Mouse (Mus musculus) liver, embryonic 12.5 days (tissue): ENCODE results near the gene Optn. TPM values are rescaled to one million over a fixed set of nuclear protein-coding genes. Genes with fewer than 3 reads are reported as not detected.
"Not testable (repeated sequence)": the region's sequence is repeated elsewhere in the genome, so short reads cannot be mapped to it uniquely, and the experiment has no call there.

Source experiments
- ATAC-seq: fragments of 200-750 bp; cut with Nextera tagmentation; 2 replicates; pipeline ENCODE4 v1.8.0; 2017; ENCODE audit warnings: moderate number of reproducible peaks, mild to moderate bottlenecking, moderate library complexity
- H3K27ac ChIP-seq: fragments of 300-500 bp; sonication (generic); 2 replicates; pipeline ENCODE4 v1.5.1; 2016; ENCODE audit warnings: mild to moderate bottlenecking
- H3K27me3 ChIP-seq: fragments of 300-500 bp; sonication (generic); replicated peaks from 2 replicates; pipeline ENCODE4 v1.6.1; 2016; ENCODE audit warnings: mild to moderate bottlenecking, moderate library complexity
- H3K36me3 ChIP-seq: fragments of 300-500 bp; sonication (generic); 2 replicates; pipeline ENCODE4 v1.6.1; 2016; ENCODE audit warnings: mild to moderate bottlenecking, moderate library complexity
- H3K4me1 ChIP-seq: fragments of 300-500 bp; sonication (generic); 2 replicates; pipeline ENCODE4 v1.6.1; 2016
- H3K4me2 ChIP-seq: fragments of 300-500 bp; sonication (generic); 2 replicates; pipeline ENCODE4 v1.6.1; 2016; ENCODE audit warnings: mild to moderate bottlenecking, moderate library complexity
- H3K4me3 ChIP-seq: fragments of 300-500 bp; sonication (generic); 2 replicates; pipeline ENCODE4 v1.5.1; 2016; ENCODE audit warnings: mild to moderate bottlenecking, moderate library complexity
- H3K9ac ChIP-seq: fragments of 300-500 bp; sonication (generic); 2 replicates; pipeline ENCODE4 v1.6.1; 2016; ENCODE audit warnings: mild to moderate bottlenecking, moderate library complexity
- H3K9me3 ChIP-seq: fragments of 300-500 bp; sonication (generic); replicated peaks from 2 replicates; pipeline ENCODE4 v1.6.1; 2016; ENCODE audit warnings: mild to moderate bottlenecking, moderate library complexity
- WGBS: fragments of 180-500 bp; shearing (Covaris S2); methylation state at CpG from one replicate; pipeline ENCODE4 v1.1.7; 2016; ENCODE audit not compliant: insufficient replicate concordance; 5-methylcytosine and 5-hydroxymethylcytosine counted together
- polyA plus RNA-seq: library from polyadenylated mRNA; unstranded; fragments of >200 nt; fragmentation: Nextera tagmentation; extraction: Ambion mirVana; gene quantifications from 2 replicates; pipeline ENCODE4 v1.2.1, GENCODE M21; 2016

The Optn gene
- polyA plus RNA-seq, 1 experiment from 2014 or later, result 18.7 TPM

DNA sequence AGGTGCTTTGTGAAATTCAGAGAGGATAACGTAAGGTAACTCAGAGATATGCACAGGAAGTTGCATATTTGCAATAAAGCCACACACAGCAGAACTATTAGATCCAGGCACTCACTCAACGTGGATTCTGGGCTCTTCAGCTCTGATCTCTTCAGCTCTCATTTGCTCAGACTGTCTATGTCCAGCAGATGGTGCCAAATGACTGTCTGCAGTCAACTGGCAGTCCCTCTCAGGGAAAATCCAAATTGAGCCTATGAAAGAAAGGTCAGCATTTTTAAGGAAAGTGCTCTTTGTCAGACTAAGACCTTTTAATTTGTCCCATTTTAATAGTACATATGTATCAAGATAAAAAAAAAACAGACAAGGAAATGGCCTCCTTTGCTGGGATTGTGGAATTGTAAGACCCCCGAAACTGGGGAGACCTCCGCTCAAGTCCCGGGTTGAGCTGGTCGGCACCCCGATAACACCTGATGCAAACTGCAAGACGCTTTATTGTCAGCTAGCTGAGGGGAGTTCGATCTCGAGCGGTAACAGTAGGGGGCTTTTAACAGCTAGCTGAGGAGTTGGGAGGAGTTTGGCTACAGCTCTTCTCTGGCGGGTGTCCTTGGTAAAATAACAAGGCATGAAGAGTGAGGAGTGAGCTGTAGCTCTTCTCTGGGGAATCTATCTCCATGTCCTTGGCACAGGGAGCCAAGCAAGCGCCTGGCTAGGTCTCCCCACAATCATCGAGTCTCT lies 16.4 kb upstream of the Optn start:
- Histone ChIP-seq H3K9me3 (no peaks in the 10 kb centered on the region), H3K4me1 (peaks cover 44% of the 10 kb centered on the region), H3K27me3 (no peaks in the 10 kb centered on the region), H3K9ac (no peak overlapping the region; the same call in 1 of the 2 replicates), H3K27ac (no peak overlapping the region), H3K36me3 (no peaks in the 10 kb centered on the region), H3K4me3 (0 out of 2 replicates have a peak overlapping the region, but pooled peaks have one; percentile 12), H3K4me2 (peak overlapping the region; percentile 45)
- ATAC-seq, result no peak
- 13% methylated on average over 14 of the region's 14 CpGs for WGBS

DNA sequence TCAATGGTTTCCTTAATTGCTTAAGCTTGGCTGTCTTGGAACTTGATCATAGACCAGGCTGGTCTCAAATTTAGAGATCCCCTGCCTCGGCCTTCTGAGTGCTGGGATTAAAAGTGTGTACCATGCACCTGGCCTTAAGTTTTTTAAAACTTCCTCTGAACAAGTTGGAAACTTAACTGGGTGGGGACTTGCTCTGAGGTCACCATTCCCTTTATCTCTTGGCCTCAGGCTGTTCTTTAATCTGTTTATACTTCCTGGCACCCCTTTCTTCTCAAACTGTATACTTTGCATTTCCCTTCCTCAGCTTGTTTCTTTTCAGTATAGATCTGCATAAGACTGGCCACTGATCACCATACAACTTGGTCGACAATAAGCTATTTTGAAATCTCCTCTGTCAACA lies 14.1 kb upstream of the Optn start:
- 29% methylated on average over 2 of the region's 2 CpGs for WGBS
- H3K9ac ChIP-seq, result peak overlapping the region; percentile 47; the same call in 1 of the 2 replicates
- H3K4me2 ChIP-seq, result peak overlapping the region; percentile 58
- H3K27ac ChIP-seq, result peak overlapping the region; percentile 87
- H3K27me3 ChIP-seq, result no peaks in the 10 kb centered on the region
- H3K36me3 ChIP-seq, result no peaks in the 10 kb centered on the region
- no peaks in the 10 kb centered on the region for H3K9me3 ChIP-seq
- peak; percentile 94 for ATAC-seq
- H3K4me1 ChIP-seq, result peaks cover 48% of the 10 kb centered on the region
- no peak overlapping the region for H3K4me3 ChIP-seq

DNA sequence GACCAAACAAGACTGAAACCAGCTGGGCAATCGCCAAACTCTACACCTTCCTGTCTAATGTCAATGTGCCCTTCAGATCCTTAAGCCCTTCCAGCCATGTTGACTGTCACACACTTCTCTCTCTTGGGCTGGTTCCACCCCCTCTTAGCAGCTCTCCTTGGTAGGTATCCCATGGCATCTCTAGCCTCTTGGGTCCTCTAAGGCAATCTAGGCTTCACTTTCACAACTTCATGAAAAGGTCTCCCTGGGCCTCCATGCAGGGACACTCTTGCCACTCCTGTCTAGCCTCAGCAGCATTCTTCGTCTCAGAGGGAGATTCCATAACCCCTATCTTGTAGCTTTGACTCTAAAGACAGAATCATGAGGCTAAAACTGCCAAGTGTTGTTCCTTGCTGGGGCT lies 13.6 kb upstream of the Optn start:
- ATAC-seq, result peak; percentile 53

DNA sequence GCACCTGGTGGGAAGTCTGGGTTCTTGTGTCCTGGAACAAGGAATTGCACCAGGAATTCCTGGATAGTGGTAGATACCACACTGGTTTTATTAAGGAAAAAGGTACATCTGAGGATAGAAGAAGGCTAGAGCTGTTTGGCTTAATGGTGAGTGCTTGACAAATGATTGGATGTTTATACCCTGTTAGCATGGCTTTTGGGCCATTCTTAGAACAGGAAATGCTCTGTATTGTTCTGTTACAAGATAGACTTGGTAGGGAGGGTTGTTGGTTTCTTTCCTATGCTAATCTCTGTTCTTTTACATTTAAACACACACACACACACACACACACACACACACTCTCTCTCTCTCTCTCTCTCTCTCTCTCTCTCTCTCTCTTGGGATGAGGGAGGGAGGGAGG lies 12.0 kb upstream of the Optn start:
- H3K9ac ChIP-seq, result no peak overlapping the region
- H3K27ac ChIP-seq, result 0 out of 2 replicates have a peak overlapping the region, but pooled peaks have one; percentile 36
- no peak overlapping the region for H3K4me2 ChIP-seq
- no peak for ATAC-seq
- H3K4me1 ChIP-seq, result peaks cover 48% of the 10 kb centered on the region
- no peak overlapping the region for H3K4me3 ChIP-seq
- no peaks in the 10 kb centered on the region for H3K36me3 ChIP-seq
- no peaks in the 10 kb centered on the region for H3K9me3 ChIP-seq
- H3K27me3 ChIP-seq, result no peaks in the 10 kb centered on the region

More for the DNA sequence above, 13.6 kb upstream of the Optn start:
- Histone ChIP-seq H3K4me2 (peak overlapping the region; percentile 58), H3K4me3 (no peak overlapping the region), H3K36me3 (no peaks in the 10 kb centered on the region), H3K9me3 (no peaks in the 10 kb centered on the region), H3K27me3 (no peaks in the 10 kb centered on the region), H3K27ac (peak overlapping the region; percentile 87), H3K4me1 (peaks cover 48% of the 10 kb centered on the region), H3K9ac (peak overlapping the region; percentile 47; the same call in 1 of the 2 replicates)
- 64% methylated on average over 2 of the region's 2 CpGs for WGBS

DNA sequence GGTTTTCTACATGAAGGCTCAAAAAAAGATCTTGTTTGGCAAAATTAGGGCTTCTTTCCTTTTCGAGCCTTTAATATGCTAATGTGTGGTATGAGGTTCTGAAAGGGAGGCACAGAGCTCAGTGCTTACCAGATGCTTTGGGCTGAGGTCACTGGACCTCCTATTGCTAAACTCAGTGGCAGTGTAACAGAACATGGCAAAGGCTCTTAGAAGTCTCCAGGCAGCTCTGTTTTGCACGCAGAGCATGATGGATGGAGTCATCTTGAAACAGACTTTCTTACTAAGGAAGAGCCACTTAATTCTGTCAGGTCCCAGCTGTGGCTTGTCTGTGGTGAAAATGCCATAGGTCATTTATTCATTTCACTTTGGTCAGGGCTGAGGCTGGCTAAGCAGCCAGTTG lies 11.6 kb upstream of the Optn start:
- H3K9ac ChIP-seq, result no peak overlapping the region
- H3K4me2 ChIP-seq, result no peak overlapping the region
- no peaks in the 10 kb centered on the region for H3K36me3 ChIP-seq
- no peak overlapping the region for H3K4me3 ChIP-seq
- WGBS, result 62% methylated on average over 2 of the region's 2 CpGs
- H3K27ac ChIP-seq, result 0 out of 2 replicates have a peak overlapping the region, but pooled peaks have one; percentile 36
- ATAC-seq, result no peak
- H3K27me3 ChIP-seq, result no peaks in the 10 kb centered on the region
- H3K9me3 ChIP-seq, result no peaks in the 10 kb centered on the region
- H3K4me1 ChIP-seq, result peaks cover 48% of the 10 kb centered on the region

DNA sequence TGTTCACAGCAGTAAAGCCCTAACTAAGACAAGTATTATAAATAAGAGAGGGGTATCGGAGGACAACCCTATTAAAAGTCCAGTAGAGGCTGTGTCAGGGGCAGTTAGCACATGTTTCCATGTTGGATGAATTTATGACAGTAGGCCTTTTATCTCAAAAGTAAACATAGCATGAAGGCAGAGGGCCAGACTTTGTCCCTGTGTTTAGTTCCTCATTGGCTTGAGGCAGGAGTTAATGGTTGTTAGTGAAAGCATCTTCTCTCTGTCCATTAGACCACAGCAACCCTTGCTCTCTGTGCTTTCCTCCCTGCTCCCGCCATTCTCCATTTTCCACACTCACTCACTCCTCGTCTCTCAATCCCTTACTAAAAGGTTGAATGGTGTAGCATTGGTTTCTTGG lies 9.9 kb upstream of the Optn start:
- Histone ChIP-seq H3K4me3 (no peak overlapping the region), H3K4me2 (no peak overlapping the region), H3K9ac (no peak overlapping the region), H3K27me3 (no peaks in the 10 kb centered on the region), H3K27ac (no peak overlapping the region), H3K4me1 (peaks cover 36% of the 10 kb centered on the region), H3K36me3 (no peaks in the 10 kb centered on the region), H3K9me3 (no peaks in the 10 kb centered on the region)
- WGBS, result 86% methylated on average over 3 of the region's 3 CpGs
- no peak for ATAC-seq

DNA sequence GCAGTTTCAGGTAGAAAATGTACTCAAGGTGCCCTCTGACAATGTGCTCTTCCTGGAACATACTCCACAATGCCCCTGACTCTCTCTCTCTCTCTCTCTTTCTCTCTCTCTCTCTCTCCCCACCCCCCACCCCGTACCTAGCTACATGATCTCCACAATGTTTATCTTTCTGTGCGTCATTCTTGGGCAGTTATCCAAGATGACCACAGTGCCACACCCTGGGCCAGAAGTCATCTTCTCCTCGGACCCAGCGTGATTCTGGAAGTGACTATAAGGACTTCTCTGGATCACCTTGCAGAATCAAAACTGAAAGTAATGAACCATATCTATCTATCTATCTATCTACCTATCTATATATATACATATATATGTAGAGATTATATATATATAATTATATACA lies 4.1 kb upstream of the Optn start:
- H3K4me3 ChIP-seq, result no peak overlapping the region
- no peak for ATAC-seq
- no peak overlapping the region for H3K27ac ChIP-seq
- H3K9me3 ChIP-seq, result no peaks in the 10 kb centered on the region
- no peak overlapping the region for H3K9ac ChIP-seq
- H3K36me3 ChIP-seq, result no peaks in the 10 kb centered on the region
- H3K27me3 ChIP-seq, result no peaks in the 10 kb centered on the region
- H3K4me2 ChIP-seq, result no peak overlapping the region
- WGBS, result 43% methylated on average over 4 of the region's 4 CpGs
- H3K4me1 ChIP-seq, result peaks cover 24% of the 10 kb centered on the region

DNA sequence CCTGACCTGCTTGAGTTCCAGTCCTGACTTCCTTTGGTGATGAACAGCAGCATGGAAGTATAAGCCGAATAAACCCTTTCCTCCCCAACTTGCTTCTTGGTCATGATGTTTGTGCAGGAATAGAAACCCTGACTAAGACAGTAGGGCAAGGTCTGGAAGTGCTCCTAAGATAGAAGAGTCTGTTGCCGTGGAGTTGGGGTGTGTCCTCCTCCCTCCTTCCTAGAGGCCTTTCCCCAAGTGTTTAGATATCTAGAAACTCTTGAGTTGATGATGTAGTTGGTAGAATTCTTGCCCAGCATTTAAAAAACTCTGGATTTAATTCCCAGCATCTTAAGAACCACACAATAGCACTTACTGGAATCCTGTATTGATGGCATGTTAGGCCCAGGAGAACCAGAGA lies 3.4 kb upstream of the Optn start:
- H3K36me3 ChIP-seq, ATAC-seq, H3K4me3 ChIP-seq, H3K9ac ChIP-seq, H3K4me2 ChIP-seq, H3K27ac ChIP-seq, H3K9me3 ChIP-seq, H3K27me3 ChIP-seq: not testable (repeated sequence)
- 52% methylated on average over 2 of the region's 2 CpGs for WGBS
- peaks cover 31% of the 10 kb centered on the region for H3K4me1 ChIP-seq

- Histone ChIP-seq H3K9ac (peak overlapping the region; percentile 79; the same call in 1 of the 2 replicates), H3K27ac (no peak overlapping the region), H3K36me3 (peaks cover 3% of the 10 kb centered on the region; the same call in 1 of the 2 replicates), H3K9me3 (no peaks in the 10 kb centered on the region), H3K4me2 (peak overlapping the region; percentile 90), H3K27me3 (no peaks in the 10 kb centered on the region), H3K4me3 (peak overlapping the region; percentile 72), H3K4me1 (peaks cover 46% of the 10 kb centered on the region)
- peak; percentile 14 for ATAC-seq
- 29% methylated on average over 4 of the region's 4 CpGs for WGBS
Observed at GRCm38 (mm10) chr2:5064247-5064646, 396 bp upstream of the Optn start.

DNA sequence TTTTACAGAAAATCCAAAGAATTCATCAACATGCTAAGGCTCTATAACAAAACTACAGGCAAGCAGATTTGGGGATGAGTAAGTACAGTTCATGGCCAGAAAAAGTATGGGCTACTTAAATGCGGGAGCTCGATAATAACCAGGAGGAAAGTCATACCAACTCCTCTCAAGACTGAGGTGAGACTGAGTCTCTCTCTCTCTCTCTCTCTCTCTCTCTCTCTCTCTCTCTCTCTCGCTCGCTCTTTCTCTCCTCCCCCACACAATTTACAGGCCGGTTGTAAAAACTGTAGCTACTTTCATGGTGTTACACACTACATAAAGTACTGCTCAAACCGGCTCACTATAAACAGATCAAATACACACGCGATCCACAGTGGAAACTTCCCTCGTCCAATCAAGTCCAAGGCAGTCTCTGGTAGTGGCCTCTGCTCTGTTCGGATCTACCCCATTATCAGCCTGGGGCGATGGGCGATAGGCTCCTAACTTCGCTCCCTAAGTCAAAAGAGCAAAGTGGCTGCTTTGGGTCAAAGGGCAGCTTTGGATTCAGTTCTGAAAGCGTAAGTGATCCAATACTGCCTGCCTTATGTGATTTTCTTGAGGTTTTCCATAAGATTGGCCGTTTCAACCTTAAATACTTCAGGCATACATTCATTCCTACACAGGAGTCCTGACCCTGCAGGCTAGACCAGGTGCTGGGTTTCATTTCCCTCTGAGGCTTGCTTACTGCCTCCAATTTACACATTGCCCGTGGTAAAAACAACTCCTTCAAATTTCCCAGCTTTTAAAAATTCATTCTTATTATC lies 1.2 kb downstream of the Optn start:
- WGBS, result 30% methylated on average over 16 of the region's 16 CpGs
- ATAC-seq, result peak; percentile 67
- Histone ChIP-seq H3K36me3 (peaks cover 3% of the 10 kb centered on the region; the same call in 1 of the 2 replicates), H3K27me3 (no peaks in the 10 kb centered on the region), H3K4me2 (peak overlapping the region; percentile 90), H3K9ac (peak overlapping the region; percentile 79), H3K9me3 (no peaks in the 10 kb centered on the region), H3K27ac (peak overlapping the region; percentile 78; the same call in 1 of the 2 replicates), H3K4me1 (peaks cover 47% of the 10 kb centered on the region), H3K4me3 (peak overlapping the region; percentile 72)

DNA sequence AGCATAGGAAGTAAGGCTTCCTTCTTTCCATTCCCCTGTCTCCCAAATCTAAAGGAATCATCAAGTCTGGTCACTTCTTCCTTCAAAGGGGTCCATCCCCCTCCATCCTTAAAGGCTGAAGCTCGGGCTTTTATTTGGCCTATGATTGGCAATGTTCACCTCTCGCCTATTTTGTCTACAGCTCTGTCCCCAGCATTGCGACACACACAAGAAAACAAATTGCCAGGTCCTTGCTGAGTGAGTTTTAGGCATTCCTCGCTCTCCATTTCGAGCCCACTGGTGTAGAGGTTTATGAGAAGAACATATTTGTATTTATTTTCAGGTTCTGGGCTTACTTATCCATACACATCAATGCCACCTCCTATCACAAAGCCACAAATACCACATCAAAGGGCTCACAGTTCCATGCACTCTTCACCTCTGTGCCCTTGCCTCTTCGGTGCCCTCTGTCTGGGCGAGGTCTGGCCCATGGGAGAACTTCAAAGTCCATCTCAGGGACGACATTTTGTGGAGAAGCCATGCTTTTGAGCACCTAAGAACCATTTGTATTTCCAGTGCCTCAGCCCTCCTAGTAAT lies 2.6 kb downstream of the Optn start:
- WGBS, result 68% methylated on average over 8 of the region's 8 CpGs
- Histone ChIP-seq H3K4me3 (no peak overlapping the region), H3K4me1 (peaks cover 41% of the 10 kb centered on the region), H3K4me2 (no peak overlapping the region), H3K9me3 (no peaks in the 10 kb centered on the region), H3K27ac (no peak overlapping the region), H3K36me3 (peaks cover 3% of the 10 kb centered on the region; the same call in 1 of the 2 replicates), H3K27me3 (no peaks in the 10 kb centered on the region), H3K9ac (no peak overlapping the region)
- ATAC-seq, result no peak

DNA sequence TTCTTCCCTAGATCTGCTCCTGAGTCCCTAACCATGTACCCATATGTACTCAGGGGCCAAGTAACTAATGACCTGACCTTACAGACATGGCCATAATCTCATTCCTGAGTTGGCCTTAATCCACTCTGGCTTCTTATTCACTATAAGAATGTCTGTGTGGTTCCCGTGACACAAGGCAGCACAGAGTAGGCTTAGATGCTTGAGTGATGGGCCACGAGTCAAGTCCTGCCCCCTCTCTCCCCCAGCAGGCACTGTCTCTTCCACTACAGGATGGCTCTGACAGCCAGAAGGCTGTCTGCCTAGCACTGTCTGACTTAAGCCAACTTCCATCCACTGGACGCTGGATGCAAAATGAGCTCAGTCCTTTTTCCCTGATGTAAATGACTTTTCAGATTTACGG lies 3.9 kb downstream of the Optn start:
- Histone ChIP-seq H3K9me3 (no peaks in the 10 kb centered on the region), H3K4me2 (no peak overlapping the region), H3K4me1 (peaks cover 41% of the 10 kb centered on the region), H3K9ac (no peak overlapping the region), H3K4me3 (no peak overlapping the region), H3K36me3 (peaks cover 3% of the 10 kb centered on the region; the same call in 1 of the 2 replicates), H3K27ac (no peak overlapping the region), H3K27me3 (no peaks in the 10 kb centered on the region)
- no peak for ATAC-seq
- WGBS, result 81% methylated on average over 4 of the region's 4 CpGs
